Mouse (Mus musculus) kidney, adult 2 months (tissue): Measurements from ENCODE around the gene Pvalb.

Experiments
- CTCF ChIP-seq: fragments of 200-500 bp; conservative IDR thresholded peaks from 2 replicates; pipeline ENCODE4 v1.5.1; 2011; ENCODE audit warnings: low read depth, mild to moderate bottlenecking, control low read depth, low read length, moderate library complexity, mixed read lengths; ENCODE audit not compliant: insufficient read depth, insufficient read length
- POLR2A ChIP-seq: fragments of 200-500 bp; IDR thresholded peaks from one replicate; pipeline ENCODE4 v1.6.1; 2011; ENCODE audit warnings: low read depth, low read length, control low read depth

- TF ChIP-seq CTCF (no peak), POLR2A (no peak)
These were observed 33.8 kb downstream of the Pvalb start for GRCm38 (mm10) chr15:78172256-78172898.
